Mouse (Mus musculus) small intestine, adult 2 months (tissue): Measurements from ENCODE around the gene Unc5a.

Source experiments
- CTCF ChIP-seq: fragments of 200-500 bp; IDR thresholded peaks from 2 replicates; pipeline ENCODE4 v1.5.1; 2012; ENCODE audit warnings: low read depth, mild to moderate bottlenecking, control low read depth, inconsistent platforms, low read length, moderate library complexity, mixed read lengths; ENCODE audit not compliant: insufficient replicate concordance, insufficient read length; ENCODE audit errors: extremely low read depth
- POLR2A ChIP-seq: fragments of 200-500 bp; IDR thresholded peaks from 2 replicates; pipeline ENCODE4 v1.6.1; 2012; ENCODE audit warnings: low read depth, mild to moderate bottlenecking, control low read depth, inconsistent platforms, low read length, moderate library complexity

DNA sequence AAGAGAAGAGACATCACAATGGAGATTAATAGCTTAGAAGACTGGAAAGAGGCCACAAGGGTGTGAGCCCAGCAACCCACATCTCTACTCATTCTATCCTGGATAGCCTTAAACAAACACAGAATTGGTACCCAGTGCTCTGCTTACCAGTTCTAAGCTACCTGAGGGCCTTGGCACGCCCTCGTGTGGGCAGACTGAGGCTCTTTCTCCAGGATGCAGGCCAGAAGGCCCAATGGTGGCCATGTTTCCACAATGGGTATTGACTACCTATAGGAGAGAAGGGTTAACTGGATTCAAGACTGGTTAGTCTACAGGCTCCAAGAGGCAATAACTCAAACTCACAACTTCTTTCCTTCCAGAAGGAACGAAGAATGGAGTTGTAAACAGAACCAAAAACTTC lies 70.0 kb downstream of the Unc5a start:
- TF ChIP-seq CTCF (no peak), POLR2A (no peak)
